Mouse (Mus musculus): ENCODE results near the gene Fap.

Fap gene

DNA sequence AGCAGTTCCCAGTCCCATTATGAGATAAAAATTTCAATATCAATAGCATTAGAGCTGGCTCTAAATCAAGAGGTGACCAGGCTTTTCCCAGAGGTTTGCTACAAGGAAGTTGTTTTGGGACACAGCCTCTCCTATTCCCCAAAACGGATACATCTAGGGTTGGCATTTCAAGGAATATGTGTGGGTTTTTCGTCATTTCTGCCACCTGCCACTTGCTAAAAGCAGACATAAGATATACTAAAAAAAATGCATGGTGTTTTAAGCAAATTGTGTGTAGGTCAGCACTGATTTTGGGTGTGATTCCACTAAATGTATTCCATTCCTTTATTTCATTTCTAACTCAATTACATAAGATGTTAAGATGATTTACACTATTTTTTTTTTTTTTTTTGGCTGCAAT is 56.1 kb downstream of the Fap start:
- DNase-seq = no peak

DNA sequence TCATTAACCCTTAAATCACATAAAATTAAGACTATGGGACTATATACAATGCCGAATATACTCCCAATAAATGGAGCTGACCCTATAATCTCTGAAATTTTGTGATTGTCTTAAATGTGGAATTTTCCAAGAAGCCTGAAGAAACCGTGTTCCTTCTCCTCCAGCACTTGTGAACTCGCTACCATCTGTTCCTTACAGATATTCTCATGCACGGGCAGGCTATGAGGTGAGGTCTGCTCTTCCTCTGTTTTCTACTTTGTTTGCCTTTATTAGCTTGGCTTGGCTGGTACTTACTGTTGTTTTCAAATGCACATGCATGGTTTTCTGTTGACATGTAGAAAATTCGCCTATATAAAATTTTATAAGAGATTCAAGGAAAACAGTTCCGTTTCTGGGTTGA is 59.4 kb downstream of the Fap start:
- DNase-seq = no peak

DNA sequence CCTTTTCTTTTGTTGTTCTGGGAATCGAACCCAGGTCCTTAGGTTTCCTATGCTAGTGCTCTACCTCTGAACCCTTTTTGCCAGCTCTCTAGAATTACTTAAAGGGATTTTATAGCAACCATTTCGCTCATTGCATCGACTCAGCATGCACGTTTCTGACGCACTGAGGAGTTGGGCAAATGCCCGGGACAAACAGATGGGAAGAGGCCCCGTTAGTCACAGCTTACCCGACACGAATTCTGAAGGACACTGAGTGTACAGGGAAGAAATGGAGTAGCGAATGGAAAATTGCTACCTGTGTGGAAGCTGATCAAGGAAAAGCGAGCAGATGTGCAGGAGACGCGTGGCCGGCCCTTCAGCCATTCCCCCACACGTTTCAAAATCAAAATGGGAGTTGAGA is 60.4 kb downstream of the Fap start:
- DNase-seq = peak; percentile 72 to 76

DNA sequence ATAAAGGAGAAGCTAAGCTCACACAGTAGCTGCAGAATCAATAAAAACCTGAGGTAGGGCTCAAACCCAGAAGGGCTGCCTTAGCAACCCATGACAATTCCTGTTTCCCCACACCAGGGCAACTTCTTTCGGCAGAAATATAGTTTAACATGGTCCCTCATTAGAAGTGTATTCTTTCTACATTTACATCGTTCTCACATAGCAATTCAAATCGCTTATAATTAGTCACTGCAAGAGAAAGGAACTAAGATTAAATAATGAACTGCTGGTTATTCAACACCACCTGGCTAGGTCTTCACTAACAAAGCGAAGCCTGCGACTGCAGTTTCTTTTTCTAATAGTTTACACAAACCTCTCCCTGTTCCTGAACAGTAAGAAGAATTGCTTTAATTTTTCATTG is 66.7 kb downstream of the Fap start:
- no peak for DNase-seq

DNA sequence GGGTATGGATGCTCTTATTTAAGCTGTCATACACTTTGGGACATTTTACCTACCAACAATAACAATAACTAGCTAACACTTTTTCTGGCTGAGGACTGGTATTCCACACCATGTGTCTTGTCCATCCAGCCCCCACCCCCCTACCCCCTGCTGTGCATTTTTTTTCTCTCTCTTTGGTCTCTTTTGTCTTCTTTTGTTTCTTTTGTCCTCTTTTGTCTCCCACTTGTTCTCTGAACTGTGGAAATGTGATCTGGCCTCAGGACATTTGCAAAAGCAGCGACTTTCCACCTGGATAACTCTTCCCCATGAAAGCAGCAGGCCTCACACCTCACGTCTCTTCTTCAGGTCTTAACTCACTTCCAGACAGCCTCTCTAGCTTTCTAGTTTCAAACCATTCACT is 67.4 kb downstream of the Fap start:
- DNase-seq = no peak

DNA sequence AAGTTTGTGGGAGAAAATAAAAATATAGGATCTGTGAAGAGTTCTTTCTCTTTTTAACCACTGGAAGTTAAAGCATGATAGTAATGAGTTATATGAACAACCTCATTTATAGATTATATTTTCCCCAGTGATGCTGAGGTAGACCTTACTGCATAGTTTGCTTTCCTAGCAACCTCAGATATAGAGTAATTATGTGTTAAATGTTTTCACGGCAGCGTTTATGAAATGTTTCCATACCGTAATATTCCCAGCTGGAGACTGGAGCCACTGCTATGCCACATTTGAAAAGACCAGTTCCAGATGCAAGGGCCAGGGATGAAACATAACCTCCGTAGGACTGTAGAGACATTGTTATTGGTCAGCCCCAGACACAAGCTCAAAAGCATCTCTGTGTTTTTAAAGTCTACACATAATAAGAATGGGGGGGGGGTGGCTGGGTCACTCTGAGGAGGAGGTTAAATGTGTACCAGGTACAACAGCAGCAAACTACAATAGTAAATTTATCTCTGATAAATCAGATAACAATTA is 69.5 kb downstream of the Fap start:
- DNase-seq = no peak

DNA sequence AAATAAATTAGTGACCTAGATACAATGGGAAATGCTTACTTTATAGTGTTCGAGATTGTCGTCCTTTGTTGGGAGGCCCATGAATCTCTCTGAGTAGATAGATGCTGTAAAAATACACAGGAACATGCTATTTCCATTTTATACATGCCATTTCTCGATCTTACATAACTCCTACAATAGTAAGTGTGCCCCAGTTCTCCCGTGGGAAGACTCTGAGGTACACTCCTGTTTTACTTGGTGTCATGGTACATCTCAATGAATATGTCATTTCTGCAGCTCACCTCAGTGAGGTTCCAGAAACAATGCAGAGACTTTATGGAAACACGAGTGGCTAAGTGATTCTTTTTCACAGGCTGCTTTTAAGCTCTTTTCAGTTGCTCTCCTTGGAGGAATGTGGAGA is 70.5 kb downstream of the Fap start:
- DNase-seq = no peak

DNA sequence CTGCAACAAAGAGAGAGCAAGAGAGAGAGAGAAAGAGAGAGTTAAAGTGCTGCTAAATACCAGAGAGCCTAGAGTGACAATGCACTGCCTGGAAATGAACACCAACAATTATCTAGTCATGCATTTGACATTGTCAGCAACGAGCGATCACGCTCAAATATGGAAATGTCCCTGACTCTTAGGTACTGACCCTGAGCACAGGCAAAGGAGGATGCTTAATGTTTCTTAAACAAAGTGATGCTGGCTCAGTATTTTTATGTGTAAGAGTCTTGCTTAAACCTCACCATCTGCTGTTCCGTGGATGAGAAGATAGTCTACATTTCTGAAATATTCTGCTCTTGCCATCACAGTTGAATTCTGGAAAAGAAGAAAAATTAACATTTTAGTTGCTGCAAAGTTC is 71.4 kb downstream of the Fap start:
- no peak for DNase-seq

DNA sequence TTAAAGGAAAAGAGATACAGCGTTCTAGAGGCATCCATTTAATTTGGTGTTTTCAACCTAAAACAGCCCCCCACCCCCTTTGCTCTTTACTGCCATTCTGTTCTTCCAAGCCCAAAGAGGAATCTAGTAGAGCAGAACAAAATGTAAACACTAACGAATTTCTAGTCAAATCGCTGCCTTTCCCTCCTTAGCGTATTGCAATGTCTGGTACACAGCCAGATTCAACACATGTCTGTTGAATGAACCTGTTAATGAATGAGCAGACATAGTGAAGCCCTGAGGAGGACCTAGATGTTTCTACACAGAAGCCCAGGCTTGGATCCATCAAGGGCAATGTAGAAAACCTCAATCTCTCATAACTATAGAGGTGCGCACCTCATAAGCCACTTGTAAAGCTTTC is 75.1 kb downstream of the Fap start:
- no peak for DNase-seq

DNA sequence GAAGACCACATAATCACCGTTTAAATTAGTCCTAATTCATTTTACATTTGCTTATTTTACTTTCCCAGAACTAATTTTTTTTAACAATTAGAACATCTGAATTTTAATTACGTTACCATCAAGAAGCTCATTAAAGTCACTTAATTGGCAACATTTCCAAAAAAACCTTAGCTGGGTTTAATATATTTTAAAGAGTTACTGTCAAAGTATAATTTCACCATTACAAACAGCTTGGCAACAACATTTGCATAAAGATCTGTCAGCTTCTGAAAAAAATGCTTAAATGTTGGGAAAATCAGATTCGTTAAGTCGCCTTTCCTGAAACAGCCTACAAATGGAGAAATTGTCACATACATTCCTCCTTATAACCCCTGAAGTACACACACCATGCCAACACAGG is 75.8 kb downstream of the Fap start:
- no peak for DNase-seq

DNA sequence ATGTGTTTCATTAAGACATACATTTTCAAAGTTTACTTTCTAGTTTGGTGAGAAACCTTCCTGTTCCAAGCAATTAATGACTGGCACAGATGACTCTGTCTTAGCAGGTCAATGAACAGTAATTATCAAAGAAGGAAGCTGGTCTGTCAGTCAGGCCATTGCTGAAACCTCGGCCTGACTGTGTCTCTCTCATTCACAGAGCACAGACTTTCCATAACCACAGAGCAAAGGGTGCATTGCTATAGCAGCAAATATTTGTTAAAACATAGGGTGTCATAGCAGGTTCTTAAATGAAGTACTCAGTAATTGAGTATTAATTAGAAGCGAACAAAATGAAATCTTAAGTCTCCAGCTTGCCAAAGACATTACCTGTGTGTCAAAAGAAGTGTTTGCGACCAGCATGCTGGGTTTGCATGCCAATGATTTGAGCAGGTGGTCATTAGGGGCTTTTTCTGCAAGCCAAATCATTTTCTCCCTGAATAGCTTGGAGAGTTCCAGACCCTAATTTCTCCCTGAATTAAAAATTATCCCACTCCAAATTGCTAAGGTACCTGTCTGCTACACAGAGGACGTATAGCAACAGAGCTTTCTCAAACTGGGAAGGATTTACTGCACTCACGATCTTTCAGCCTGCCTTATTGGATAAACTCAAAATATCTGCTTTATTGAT is 76.4 kb downstream of the Fap start:
- DNase-seq = no peak

DNA sequence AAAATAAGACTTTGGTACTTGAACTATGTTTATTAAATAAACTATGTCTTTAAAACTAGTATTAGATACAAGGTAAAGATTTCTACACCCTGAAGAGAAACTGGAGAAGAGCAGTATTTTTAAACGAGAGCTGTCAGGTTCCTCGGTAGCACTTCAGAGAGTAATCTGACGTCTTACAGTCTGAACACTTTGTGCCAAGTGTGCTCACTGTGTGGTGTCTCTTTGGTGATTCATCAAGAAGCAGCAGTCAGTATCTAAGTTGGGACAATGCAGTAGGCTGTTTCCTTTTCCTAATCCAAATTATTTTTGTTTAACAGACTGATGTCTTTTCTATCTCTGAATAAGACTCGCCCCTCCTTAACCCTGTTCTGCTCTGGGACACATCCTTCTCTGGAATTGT is 78.5 kb downstream of the Fap start:
- no peak for DNase-seq

DNA sequence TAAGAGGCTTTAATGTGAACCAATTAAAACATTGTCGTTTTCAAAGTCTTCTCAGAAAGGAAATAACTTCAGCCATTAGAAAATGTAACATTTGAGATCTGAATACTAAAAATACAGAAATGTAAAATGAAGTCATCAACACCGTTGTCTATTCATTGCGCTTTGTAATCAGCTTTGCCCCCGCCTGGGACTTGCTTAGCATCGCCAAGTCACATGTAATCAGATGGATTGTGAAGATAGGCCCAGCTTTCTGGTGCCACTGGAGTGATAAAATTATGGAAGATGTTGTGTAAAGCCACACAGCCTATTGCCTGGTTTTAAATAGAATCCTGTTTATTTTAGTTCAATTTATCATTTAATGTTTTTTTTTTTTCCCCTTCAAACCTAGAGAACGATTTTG is 84.0 kb downstream of the Fap start:
- DNase-seq = no peak

DNA sequence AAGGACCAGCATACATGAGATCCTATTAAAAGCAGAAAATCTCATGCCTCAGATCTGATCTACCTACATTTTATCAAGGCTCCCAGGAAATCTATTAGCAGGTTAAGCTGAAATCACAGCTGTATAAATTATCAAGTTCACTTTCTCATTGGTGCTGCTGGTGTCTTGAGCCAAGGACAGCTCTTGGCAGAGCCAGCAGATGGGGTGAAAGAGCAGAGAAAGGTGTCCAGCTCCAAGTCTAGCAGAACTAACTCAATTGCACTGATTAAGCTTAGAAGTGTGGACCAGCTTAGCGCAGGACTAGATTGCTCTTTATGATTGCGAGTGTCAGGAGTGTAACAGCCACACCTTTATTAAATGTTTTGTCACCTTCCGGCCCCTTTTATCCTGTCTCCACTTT is 89.0 kb downstream of the Fap start:
- no peak for DNase-seq

DNA sequence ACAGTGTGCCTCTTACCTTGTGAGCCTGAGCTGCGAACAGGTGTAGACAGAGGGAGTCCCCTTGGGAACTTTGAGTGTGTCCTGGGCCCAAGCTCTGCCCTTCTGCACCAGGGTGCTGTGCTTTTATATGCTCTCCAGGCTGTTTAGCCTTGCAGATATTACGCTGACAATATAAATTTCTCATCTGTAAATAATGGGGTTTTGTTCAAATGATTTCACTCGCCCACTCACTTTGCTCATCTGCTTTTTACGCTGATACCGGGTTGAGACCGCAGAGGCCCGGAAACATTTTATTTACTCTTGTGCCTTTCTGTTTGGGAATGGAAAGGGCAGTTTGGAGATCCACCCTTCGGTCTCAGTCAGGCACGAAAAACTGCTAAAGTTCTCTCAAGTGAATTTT is 90.3 kb downstream of the Fap start, which contains the start of gene Gcg:
Gene Gcg, minus strand, starts transcription at position 101 of the 400 bp plus-strand sequence.
- no peak for DNase-seq

DNA sequence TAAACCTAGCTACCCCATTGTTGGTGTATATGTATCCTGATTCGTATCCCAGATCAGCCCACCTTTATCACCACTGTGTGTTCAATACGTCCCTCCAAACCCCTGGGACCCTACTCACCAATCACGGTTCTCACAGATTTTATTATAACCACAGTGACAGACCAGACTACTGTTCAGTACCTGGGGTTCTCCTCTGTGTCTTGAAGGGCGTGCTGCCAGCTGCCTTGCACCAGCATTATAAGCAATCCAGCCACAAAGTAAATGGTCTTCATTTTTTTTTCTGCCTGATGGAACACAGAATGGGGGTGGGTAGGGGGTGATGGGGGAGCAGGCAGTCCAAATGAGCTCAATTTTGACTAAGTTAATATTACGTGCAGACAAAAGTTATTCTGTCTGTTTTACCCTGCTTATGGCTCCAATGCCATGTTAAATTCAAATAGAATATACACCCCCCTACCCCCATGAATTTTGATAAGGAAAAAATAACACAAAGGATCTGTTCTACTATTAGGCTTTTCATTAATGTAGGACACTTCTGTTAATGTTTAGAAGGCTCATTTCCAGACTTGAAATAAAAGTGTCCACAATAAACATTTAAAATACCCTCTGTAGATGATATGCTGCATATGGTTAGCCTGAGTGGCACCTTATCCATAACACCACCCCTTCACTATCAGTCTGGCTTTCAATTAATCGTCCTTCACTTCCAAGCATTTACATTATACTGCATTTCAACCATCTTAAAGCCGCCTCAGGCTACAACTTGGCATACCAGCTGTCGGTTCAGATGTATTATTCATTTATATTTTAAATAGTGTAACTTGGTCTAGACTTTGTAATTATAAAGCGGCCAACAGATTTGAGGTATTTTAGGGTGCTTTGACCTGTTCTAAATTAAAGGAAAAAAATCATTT is 93.3 kb downstream of the Fap start:
- DNase-seq = no peak

DNA sequence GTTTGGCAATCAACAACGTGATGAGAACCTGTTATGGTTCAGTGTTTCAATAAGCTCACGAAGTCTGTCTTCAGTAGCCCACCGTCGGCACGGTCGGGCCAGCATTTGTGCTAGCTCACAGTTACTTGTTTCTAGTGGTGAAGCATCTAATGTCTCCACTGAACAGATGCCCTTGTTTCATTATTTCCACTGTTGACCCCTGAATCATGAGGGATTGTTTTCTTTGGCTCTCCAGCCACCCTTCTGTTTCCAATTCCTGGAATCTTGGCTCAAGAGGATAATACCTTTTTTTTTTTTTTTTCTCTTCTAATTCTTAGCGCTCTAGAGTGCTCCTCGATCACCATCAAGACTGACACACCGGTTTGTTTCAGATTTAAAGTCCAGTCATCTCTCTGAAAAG is 104.3 kb downstream of the Fap start:
- no peak for DNase-seq

DNA sequence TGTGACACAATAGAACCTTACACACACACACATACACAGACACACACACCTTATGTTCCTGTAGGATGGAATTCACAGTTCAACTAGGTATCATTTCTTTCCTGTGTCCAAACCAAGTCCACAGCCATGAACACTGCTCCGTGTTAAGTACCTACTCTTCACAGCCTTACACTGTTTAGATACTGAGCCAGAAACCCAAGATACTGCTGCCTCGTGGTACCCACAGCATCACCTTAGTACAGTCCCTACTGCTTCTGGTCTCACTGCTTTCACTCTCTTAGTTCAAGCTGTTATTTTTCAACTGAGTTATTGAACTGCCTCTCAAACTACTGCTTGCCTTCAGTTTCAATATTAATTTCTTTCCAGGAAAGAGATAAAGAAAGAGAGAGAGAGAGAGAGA is 110.6 kb downstream of the Fap start:
- no peak for DNase-seq

DNA sequence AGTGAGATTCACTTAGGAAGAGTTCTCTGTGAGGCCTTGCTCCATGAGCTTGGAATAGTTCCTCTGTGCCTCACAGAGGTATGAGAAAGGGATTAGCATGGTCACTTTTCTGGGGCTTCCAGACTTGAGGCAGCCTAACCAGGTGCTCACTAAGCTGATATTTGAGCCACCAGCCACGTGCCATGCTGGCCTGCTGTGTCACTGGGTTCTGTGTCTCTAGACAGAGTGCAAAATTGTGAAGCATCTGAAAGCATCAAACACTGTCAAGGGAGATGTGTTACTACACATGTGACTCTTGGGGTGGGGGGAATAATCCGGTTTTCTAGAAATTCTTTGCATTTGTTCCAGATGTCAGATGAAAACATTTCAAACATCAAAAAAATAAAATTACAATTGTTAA is 111.7 kb downstream of the Fap start:
- no peak for DNase-seq

DNA sequence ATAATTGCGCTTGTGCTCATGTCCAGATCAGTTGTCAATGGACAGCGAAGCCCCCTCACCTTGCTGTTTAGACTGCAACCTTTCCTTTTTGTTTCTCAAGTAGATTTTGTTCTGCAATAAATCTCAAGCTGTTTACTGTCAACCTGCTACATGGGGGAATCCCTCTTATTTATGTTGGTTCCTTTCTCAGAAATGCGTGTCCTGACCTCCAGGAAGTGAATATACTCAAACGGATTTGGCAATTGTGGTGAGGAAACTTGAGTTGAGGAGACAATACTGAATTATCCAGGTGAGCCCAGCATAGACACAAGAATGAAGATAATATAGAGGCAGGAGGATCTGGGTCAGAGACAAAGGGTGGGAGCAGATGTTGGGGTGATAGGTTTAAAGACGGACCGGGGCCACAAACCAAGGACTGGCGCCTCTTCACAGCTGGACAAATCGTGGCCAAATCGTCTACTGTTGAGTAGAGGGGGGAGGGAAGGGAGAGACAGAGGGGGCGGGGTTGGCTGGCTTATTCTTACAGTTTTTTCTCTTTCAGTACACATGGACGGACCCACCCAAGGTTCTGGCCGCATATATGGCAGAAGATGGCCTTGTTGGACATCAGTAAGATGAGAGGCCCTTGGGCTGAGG is 112.9 kb downstream of the Fap start:
- DNase-seq = no peak

DNA sequence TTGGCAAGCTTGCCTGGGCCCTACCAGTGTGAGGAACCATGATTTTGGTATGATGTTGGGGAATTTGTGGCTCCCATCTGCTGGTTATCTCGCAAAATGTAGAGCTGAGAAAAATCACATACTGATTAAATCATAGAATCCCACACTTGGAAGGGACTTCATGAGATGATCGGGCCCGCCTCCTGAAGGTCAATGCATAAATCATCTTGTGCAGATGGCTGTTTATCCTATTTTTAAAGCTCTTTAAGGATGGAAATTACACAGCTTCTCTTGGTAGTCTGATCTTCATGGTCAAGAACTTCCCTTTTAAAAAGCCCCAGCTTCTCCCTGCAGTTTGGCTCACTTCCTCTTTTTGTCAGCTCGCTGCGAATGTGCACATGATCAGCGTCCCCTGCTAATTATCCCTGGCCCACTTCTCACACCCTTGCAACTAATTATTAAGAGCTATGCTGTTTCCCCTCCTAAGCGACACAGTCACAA is 113.6 kb downstream of the Fap start:
- no peak for DNase-seq

DNA sequence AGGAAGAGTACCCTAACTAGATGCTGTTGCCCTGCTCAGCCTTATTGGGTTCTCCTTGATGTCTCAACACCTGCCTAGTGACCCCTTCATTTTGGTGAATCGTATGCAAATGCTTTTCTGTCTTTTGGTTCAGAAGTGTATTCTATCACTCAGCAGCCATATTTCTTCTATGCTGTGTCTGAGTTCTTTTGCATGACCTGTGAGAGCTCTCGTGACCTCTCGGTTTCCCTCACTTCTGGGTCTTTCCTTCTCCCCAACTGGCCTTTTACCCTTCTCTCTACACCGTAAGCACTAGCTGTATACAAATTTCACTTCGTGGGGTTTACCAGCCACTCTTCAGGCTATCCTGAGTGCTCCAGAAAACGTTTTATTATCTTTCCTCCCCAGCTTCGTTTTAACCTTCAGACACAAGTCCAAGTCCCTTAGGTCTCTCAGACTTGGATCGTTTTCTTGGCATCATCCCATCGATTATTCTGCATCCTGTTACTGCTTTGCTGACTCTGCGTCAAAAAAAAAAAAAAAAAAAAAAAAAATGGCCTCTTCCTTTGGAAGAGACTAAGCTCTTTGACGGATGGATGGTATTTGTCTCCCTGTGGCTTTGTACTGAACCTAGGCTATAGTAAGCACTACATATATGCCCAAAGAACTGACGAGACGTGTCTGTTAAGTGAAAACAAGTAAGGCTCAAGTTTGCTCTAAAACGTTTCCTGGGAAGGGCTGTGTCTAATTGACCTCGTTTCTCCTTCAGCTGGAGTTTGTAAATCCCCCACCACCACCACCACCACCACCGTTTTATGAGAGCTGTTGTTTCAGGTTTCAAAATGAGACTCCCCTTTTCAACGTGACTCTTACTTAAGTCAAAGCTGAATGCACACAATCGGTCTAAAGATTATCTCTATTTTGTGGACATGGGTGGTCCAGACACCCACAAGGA is 114.4 kb downstream of the Fap start:
- DNase-seq = no peak

Measured in cerebellum, postnatal 36 days (tissue).